Mouse (Mus musculus) MEL (cell line): ENCODE data around the gene Slc20a1.

Source experiments
- CHD1 ChIP-seq: IDR thresholded peaks from 2 replicates; pipeline ENCODE4 v1.6.1; 2012; ENCODE audit warnings: low read depth, mild to moderate bottlenecking, inconsistent platforms, low read length, improper control_type of control experiment
- CHD2 ChIP-seq: IDR thresholded peaks from 2 replicates; pipeline ENCODE4 v1.6.1; 2011; ENCODE audit warnings: low read length, improper control_type of control experiment
- CTCF ChIP-seq, 3 experiments: IDR thresholded peaks in 2 of 3; conservative IDR thresholded peaks in 1 of 3; 2 replicates each; pipeline ENCODE4 v1.5.1; 2011 to 2012; ENCODE audit warnings: low read length in 3 of 3, low read depth in 2 of 3, mild to moderate bottlenecking in 2 of 3, improper control_type of control experiment in 1 of 3, inconsistent platforms in 1 of 3, mixed read lengths in 1 of 3, moderate library complexity in 1 of 3; ENCODE audit not compliant: control insufficient read depth in 1 of 3, insufficient read depth in 1 of 3, poor library complexity in 1 of 3, severe bottlenecking in 1 of 3
- ELF1 ChIP-seq: IDR thresholded peaks from 2 replicates; pipeline ENCODE4 v1.6.1; 2014; ENCODE audit warnings: low read depth, mild to moderate bottlenecking, inconsistent platforms, low read length, improper control_type of control experiment, moderate library complexity
- EP300 ChIP-seq, 2 experiments: IDR thresholded peaks; 2 replicates each; pipeline ENCODE4 v1.6.1; 2011; ENCODE audit warnings: improper control_type of control experiment in 2 of 2, low read length in 2 of 2, low read depth in 1 of 2, mild to moderate bottlenecking in 1 of 2
- GATA1 ChIP-seq: IDR thresholded peaks from 2 replicates; pipeline ENCODE4 v1.6.1; 2011; ENCODE audit warnings: low read depth, low read length, improper control_type of control experiment
- HCFC1 ChIP-seq: IDR thresholded peaks from 2 replicates; pipeline ENCODE4 v1.6.1; 2012; ENCODE audit warnings: low read depth, mild to moderate bottlenecking, inconsistent platforms, low read length, improper control_type of control experiment, moderate library complexity
- MAX ChIP-seq: IDR thresholded peaks from 2 replicates; pipeline ENCODE4 v1.6.1; 2011; ENCODE audit warnings: low read length, improper control_type of control experiment
- POLR2A ChIP-seq, 2 experiments: IDR thresholded peaks; 2 replicates each; pipeline ENCODE4 v1.6.1; 2011 to 2012; ENCODE audit warnings: low read length in 2 of 2, mild to moderate bottlenecking in 2 of 2, control low read depth in 1 of 2, improper control_type of control experiment in 1 of 2, low read depth in 1 of 2, moderate library complexity in 1 of 2; ENCODE audit not compliant: control insufficient read depth in 1 of 2, insufficient read depth in 1 of 2, poor library complexity in 1 of 2
- TBP ChIP-seq: IDR thresholded peaks from 2 replicates; pipeline ENCODE4 v1.8.0; 2011; ENCODE audit warnings: low read depth, low read length, improper control_type of control experiment
- USF2 ChIP-seq, 2 experiments: IDR thresholded peaks; 2 replicates each; pipeline ENCODE4 v1.6.1; 2011 to 2012; ENCODE audit warnings: improper control_type of control experiment in 2 of 2, low read length in 2 of 2, borderline replicate concordance in 1 of 2, inconsistent platforms in 1 of 2, low read depth in 1 of 2, mild to moderate bottlenecking in 1 of 2; ENCODE audit not compliant: insufficient read depth in 1 of 2

DNA sequence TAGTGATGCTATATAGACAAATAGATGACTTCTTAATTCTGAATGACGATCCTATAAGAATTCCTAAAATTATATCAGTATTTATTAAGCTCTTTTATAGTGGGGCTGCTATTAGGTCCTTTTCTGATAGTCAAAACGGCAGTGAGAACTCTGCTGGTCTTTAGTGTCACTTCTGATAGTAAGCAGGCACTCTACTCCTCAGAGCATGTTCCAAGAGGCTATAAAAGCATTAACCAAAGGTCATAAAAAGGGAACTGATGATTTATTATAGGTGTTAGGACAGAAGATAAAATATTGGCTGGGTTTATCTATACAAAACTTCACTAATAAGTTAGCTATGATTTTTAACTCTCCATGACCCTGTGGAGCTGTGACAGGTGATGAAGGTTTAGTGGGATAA is 55.5 kb downstream of the Slc20a1 start:
- no peak for TF ChIP-seq POLR2A (IDR thresholded peaks at IDR 0.05; ENCODE audit: control insufficient read depth in 1 of 2, insufficient read depth in 1 of 2, low read depth in 1 of 2, low read length in 2 of 2, poor library complexity in 1 of 2)
- TF ChIP-seq MAX = no peak
- no peak for TF ChIP-seq CTCF (IDR thresholded peaks at IDR 0.05 in 2 of 3, conservative IDR thresholded peaks at IDR 0.05 in 1 of 3; ENCODE audit: control insufficient read depth in 1 of 3, insufficient read depth in 1 of 3, low read depth in 2 of 3, low read length in 3 of 3, poor library complexity in 1 of 3, severe bottlenecking in 1 of 3)
- no peak for TF ChIP-seq EP300 (IDR thresholded peaks at IDR 0.05; ENCODE audit: low read depth in 1 of 2, low read length in 2 of 2)
- TF ChIP-seq HCFC1 = no peak
- TF ChIP-seq TBP = no peak
- TF ChIP-seq GATA1 = no peak
- TF ChIP-seq CHD2 = no peak
- no peak for TF ChIP-seq CHD1
- TF ChIP-seq ELF1 = no peak
- TF ChIP-seq USF2 (IDR thresholded peaks at IDR 0.05; ENCODE audit: borderline replicate concordance in 1 of 2, insufficient read depth in 1 of 2, low read depth in 1 of 2, low read length in 2 of 2) = no peak
